Mouse (Mus musculus) limb, embryonic 10.5 days (tissue): ENCODE results near the gene Nsf. TPM values are rescaled to one million over a fixed set of nuclear protein-coding genes. Genes with fewer than 3 reads are reported as not detected.

Experiments
- DNase-seq: peaks from one replicate; pipeline ENCODE4 v3.0.0-alpha.2; 2017; ENCODE audit warnings: low spot score
- H3K27ac ChIP-seq: fragments of 300-500 bp; sonication (generic); 2 replicates; pipeline ENCODE4 v1.5.1; 2016; ENCODE audit warnings: mild to moderate bottlenecking
- H3K27me3 ChIP-seq: fragments of 300-500 bp; sonication (generic); 2 replicates; pipeline ENCODE4 v1.6.1; 2016; ENCODE audit warnings: low read depth, mild to moderate bottlenecking; ENCODE audit not compliant: poor library complexity, severe bottlenecking
- H3K36me3 ChIP-seq: fragments of 300-500 bp; sonication (generic); 2 replicates; pipeline ENCODE4 v1.6.1; 2016; ENCODE audit warnings: mild to moderate bottlenecking, moderate library complexity
- H3K4me1 ChIP-seq: fragments of 300-500 bp; sonication (generic); 2 replicates; pipeline ENCODE4 v1.6.1; 2016
- H3K4me3 ChIP-seq: fragments of 300-500 bp; sonication (generic); 2 replicates; pipeline ENCODE4 v1.5.1; 2016; ENCODE audit warnings: mild to moderate bottlenecking, moderate library complexity
- H3K9me3 ChIP-seq: fragments of 300-500 bp; sonication (generic); replicated peaks from 2 replicates; pipeline ENCODE4 v1.6.1; 2016; ENCODE audit warnings: mild to moderate bottlenecking
- WGBS: fragments of 180-500 bp; shearing (Covaris S2); methylation state at CpG from one replicate; pipeline ENCODE4 v1.1.7; 2016; 5-methylcytosine and 5-hydroxymethylcytosine counted together
- polyA plus RNA-seq: library from polyadenylated mRNA; unstranded; fragments of >200 nt; fragmentation: Nextera tagmentation; extraction: Ambion mirVana; gene quantifications from 2 replicates; pipeline ENCODE4 v1.2.1, GENCODE M21; 2016

Nsf gene
- polyA plus RNA-seq, 1 experiment from 2014 or later: 56.1 TPM

DNA sequence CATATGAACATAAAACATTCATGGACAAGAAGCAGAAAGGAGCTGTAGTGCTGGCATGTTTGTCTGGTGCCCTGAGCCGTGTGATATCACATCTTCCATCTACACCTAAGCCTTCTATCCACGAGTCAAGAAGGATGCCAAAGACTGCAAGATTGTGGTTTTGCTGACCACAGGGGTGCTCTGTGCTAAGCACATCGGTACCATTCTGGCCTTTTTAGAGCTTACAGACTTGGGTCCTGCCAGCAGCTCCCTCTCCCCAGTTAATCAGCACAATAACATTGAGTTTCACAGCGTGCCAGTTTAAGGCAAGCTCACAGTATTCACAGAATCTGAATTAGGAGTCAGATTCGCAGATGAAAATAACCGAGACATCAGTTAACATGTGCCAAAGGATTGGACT lies 75.4 kb downstream of the Nsf start:
- no peak for DNase-seq
- 91% methylated on average over 6 of the region's 6 CpGs for WGBS

GRCm38 (mm10) chr11:103870352-103870751 lies 83.5 kb downstream of the Nsf start:
- WGBS: 87% methylated on average over 9 of the region's 9 CpGs
- Histone ChIP-seq H3K4me3 (no peak overlapping the region), H3K27me3 (no peaks in the 10 kb centered on the region), H3K27ac (no peak overlapping the region), H3K4me1 (0 out of 2 replicates have a peak, but pooled peaks cover 6% of the 10 kb centered on the region), H3K36me3 (peaks cover 40% of the 10 kb centered on the region), H3K9me3 (peaks cover 4% of the 10 kb centered on the region; the same call in 1 of the 2 replicates)
- DNase-seq: no peak

More for the DNA sequence above, 75.4 kb downstream of the Nsf start:
- H3K36me3 ChIP-seq: peaks cover 38% of the 10 kb centered on the region
- no peaks in the 10 kb centered on the region for H3K4me1 ChIP-seq
- no peak overlapping the region for H3K27ac ChIP-seq
- no peak overlapping the region for H3K4me3 ChIP-seq
- no peaks in the 10 kb centered on the region for H3K27me3 ChIP-seq
- H3K9me3 ChIP-seq: peaks cover 4% of the 10 kb centered on the region; the same call in 1 of the 2 replicates

- Histone ChIP-seq H3K36me3 (peaks cover 32% of the 10 kb centered on the region), H3K27me3 (no peaks in the 10 kb centered on the region), H3K27ac (no peak overlapping the region), H3K9me3 (no peaks in the 10 kb centered on the region), H3K4me3 (no peak overlapping the region), H3K4me1 (0 out of 2 replicates have a peak, but pooled peaks cover 6% of the 10 kb centered on the region)
- WGBS: 44% methylated on average over 5 of the region's 5 CpGs
- no peak for DNase-seq
Observed at GRCm38 (mm10) chr11:103867702-103868101, 86.2 kb downstream of the Nsf start.

DNA sequence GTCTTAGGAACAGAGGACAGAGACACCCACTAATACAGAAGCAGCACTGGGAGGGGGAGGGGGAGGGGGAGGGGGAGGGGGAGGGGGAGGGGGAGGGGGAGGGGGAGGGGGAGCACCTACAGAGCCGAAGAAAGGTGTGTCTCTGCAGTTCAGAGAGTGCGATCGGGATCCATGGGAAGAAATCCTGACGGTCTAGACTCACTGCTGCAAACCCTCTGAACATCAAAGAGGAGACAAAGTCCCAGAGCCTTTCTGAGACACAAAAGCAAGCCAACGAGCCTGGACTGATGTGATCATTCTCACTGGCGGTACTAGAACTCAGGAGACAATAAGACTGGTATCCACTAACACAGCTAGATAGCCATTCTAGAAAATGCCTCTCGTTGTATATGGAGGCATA lies 88.5 kb downstream of the Nsf start:
- H3K4me3 ChIP-seq: no peak overlapping the region
- 71% methylated on average over 7 of the region's 7 CpGs for WGBS
- H3K9me3 ChIP-seq: no peaks in the 10 kb centered on the region
- no peak overlapping the region for H3K27ac ChIP-seq
- 0 out of 2 replicates have a peak, but pooled peaks cover 6% of the 10 kb centered on the region for H3K4me1 ChIP-seq
- peaks cover 34% of the 10 kb centered on the region for H3K36me3 ChIP-seq
- no peaks in the 10 kb centered on the region for H3K27me3 ChIP-seq
- DNase-seq: no peak

DNA sequence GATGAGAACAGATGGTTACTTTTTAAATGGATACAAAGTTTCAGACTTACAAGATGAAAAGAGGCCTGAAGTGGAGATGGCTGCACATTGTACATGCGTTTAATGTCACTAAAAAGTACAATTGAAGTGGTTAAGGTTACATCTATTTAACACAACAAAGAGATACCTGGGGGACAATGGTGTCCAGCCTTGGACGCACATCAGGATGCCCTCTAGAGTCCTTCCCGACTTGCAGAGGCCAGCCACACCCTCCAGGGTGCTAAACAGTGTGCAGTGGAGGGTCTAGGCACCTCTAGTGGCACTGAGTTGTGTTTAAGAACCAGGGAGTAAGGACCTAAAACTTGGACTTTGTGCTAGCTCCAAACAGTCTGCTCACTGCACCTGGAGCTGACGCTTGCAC lies 89.4 kb downstream of the Nsf start:
- no peaks in the 10 kb centered on the region for H3K27me3 ChIP-seq
- H3K27ac ChIP-seq: no peak overlapping the region
- no peaks in the 10 kb centered on the region for H3K9me3 ChIP-seq
- DNase-seq: no peak
- H3K4me3 ChIP-seq: no peak overlapping the region
- H3K4me1 ChIP-seq: 0 out of 2 replicates have a peak, but pooled peaks cover 6% of the 10 kb centered on the region
- 90% methylated on average over 4 of the region's 4 CpGs for WGBS
- H3K36me3 ChIP-seq: peaks cover 36% of the 10 kb centered on the region

DNA sequence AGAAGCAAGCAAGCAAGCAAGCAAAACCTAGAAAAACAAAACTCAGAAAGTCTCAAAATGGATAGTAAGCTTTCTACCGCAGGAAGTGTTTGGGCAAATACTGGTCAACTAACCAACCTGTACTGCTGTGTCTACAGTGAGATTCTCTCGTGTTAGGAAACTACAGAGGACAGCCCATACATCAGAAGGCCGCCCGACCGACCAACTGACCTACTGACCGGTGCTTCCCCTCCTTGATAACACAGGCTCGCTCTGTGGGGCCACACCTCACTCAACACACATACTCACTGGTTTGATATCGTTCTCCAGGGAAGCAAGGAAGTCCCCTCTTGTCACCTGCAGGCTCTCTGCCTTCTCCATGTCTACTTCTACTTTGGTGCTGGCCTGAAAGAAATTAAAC lies 90.9 kb downstream of the Nsf start:
- Histone ChIP-seq H3K4me3 (no peak overlapping the region), H3K4me1 (no peaks in the 10 kb centered on the region), H3K36me3 (peaks cover 39% of the 10 kb centered on the region), H3K27me3 (no peaks in the 10 kb centered on the region), H3K9me3 (no peaks in the 10 kb centered on the region), H3K27ac (no peak overlapping the region)
- 85% methylated on average over 8 of the region's 8 CpGs for whole genome bisulfite sequencing
- no peak for DNase-seq

GRCm38 (mm10) chr11:103859933-103860610 lies 93.8 kb downstream of the Nsf start:
- WGBS: 78% methylated on average over 4 of the region's 4 CpGs
- Histone ChIP-seq H3K4me1 (no peaks in the 10 kb centered on the region), H3K4me3 (no peak overlapping the region), H3K36me3 (peaks cover 47% of the 10 kb centered on the region), H3K27ac (no peak overlapping the region), H3K27me3 (no peaks in the 10 kb centered on the region), H3K9me3 (no peaks in the 10 kb centered on the region)
- DNase-seq: no peak

- Histone ChIP-seq H3K4me3 (no peak overlapping the region), H3K27ac (no peak overlapping the region), H3K27me3 (no peaks in the 10 kb centered on the region), H3K4me1 (0 out of 2 replicates have a peak, but pooled peaks cover 3% of the 10 kb centered on the region), H3K9me3 (no peaks in the 10 kb centered on the region), H3K36me3 (peaks cover 43% of the 10 kb centered on the region)
- 71% methylated on average over 5 of the region's 5 CpGs for WGBS
- DNase-seq: no peak
Observed at GRCm38 (mm10) chr11:103858760-103859159, 95.1 kb downstream of the Nsf start.

- no peaks in the 10 kb centered on the region for H3K9me3 ChIP-seq
- H3K27me3 ChIP-seq: no peaks in the 10 kb centered on the region
- H3K4me3 ChIP-seq: no peak overlapping the region
- no peak overlapping the region for H3K27ac ChIP-seq
- peaks cover 38% of the 10 kb centered on the region for H3K36me3 ChIP-seq
- peaks cover 11% of the 10 kb centered on the region for H3K4me1 ChIP-seq
- whole genome bisulfite sequencing: 94% methylated on average over 7 of the region's 7 CpGs
- no peak for DNase-seq
Observed at GRCm38 (mm10) chr11:103856641-103857040, 97.2 kb downstream of the Nsf start.

- H3K27ac ChIP-seq: no peak overlapping the region
- peaks cover 11% of the 10 kb centered on the region for H3K4me1 ChIP-seq
- 66% methylated on average over 9 of the region's 9 CpGs for WGBS
Observed at GRCm38 (mm10) chr11:103854294-103854693, 99.6 kb downstream of the Nsf start.

GRCm38 (mm10) chr11:103853284-103853920 lies 100.5 kb downstream of the Nsf start:
- DNase-seq: no peak

More at GRCm38 (mm10) chr11:103854294-103854693, 99.6 kb downstream of the Nsf start:
- no peak for DNase-seq
- peaks cover 24% of the 10 kb centered on the region for H3K36me3 ChIP-seq
- no peaks in the 10 kb centered on the region for H3K27me3 ChIP-seq
- H3K9me3 ChIP-seq: no peaks in the 10 kb centered on the region
- H3K4me3 ChIP-seq: no peak overlapping the region

DNA sequence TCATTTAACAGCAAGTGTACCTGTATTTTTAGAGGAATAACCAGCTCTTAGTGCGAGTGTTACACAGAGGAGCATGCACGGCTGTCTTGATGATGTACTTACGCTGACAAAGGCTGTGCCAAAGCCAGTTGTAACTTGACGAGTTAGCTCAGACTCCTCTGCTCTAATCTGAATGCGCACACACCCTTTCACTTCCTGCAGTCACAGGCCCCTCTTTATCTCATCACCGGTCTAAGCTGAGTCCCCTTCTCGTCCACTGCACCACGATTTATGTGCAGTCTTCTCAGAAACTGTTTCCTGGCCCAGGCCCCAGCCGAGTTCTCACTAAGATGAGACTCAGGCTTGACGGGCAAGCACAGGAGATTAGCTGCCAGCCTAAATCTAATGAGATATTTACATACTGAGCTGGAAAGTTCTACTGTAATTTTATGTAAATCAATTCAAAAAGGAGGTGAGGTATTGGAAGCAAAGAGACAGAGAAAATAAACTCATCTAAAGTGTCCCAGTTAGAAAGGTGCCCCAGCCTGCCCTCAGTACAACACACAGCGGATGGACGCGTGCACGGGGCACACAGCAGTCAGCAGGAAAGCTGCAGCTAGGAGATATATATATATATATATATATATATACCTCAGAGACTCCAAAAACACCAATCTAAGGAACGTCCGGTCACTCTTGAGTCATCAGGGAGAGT lies 101.1 kb downstream of the Nsf start:
- peaks cover 17% of the 10 kb centered on the region for H3K36me3 ChIP-seq
- H3K4me3 ChIP-seq: no peak overlapping the region
- no peak for DNase-seq
- no peak overlapping the region for H3K27ac ChIP-seq
- H3K27me3 ChIP-seq: no peaks in the 10 kb centered on the region
- H3K4me1 ChIP-seq: peaks cover 11% of the 10 kb centered on the region
- 73% methylated on average over 16 of the region's 16 CpGs for WGBS
- no peaks in the 10 kb centered on the region for H3K9me3 ChIP-seq

More at GRCm38 (mm10) chr11:103853284-103853920, 100.5 kb downstream of the Nsf start:
- Histone ChIP-seq H3K36me3 (peaks cover 21% of the 10 kb centered on the region), H3K9me3 (no peaks in the 10 kb centered on the region), H3K27me3 (no peaks in the 10 kb centered on the region), H3K4me3 (no peak overlapping the region), H3K4me1 (peaks cover 11% of the 10 kb centered on the region), H3K27ac (no peak overlapping the region)
- 43% methylated on average over 10 of the region's 10 CpGs for WGBS

GRCm38 (mm10) chr11:103848287-103848686 lies 105.6 kb downstream of the Nsf start:
- peaks cover 25% of the 10 kb centered on the region; the same call in 1 of the 2 replicates for H3K36me3 ChIP-seq
- peaks cover 4% of the 10 kb centered on the region for H3K4me1 ChIP-seq
- no peak overlapping the region for H3K27ac ChIP-seq
- WGBS: 93% methylated on average over 11 of the region's 11 CpGs
- H3K27me3 ChIP-seq: no peaks in the 10 kb centered on the region
- no peaks in the 10 kb centered on the region for H3K9me3 ChIP-seq
- no peak overlapping the region for H3K4me3 ChIP-seq
- DNase-seq: no peak
